Mouse (Mus musculus) stomach, embryonic 15.5 days (tissue): ENCODE measurements around the gene Klhl7. TPM values are rescaled to one million over a fixed set of nuclear protein-coding genes. Genes with fewer than 3 reads are reported as not detected.

ENCODE experiments used
- ATAC-seq: fragments of 200-750 bp; cut with Nextera tagmentation; 2 replicates; pipeline ENCODE4 v1.8.0; 2017; ENCODE audit warnings: low read depth, moderate number of reproducible peaks, moderate TSS enrichment; ENCODE audit not compliant: insufficient read depth, low FRiP score
- H3K27ac ChIP-seq: fragments of 300-500 bp; sonication (generic); 2 replicates; pipeline ENCODE4 v1.5.1; 2015; ENCODE audit warnings: mild to moderate bottlenecking, inconsistent platforms
- H3K27me3 ChIP-seq: fragments of 300-500 bp; sonication (generic); replicated peaks from 2 replicates; pipeline ENCODE4 v1.6.1; 2015; ENCODE audit warnings: inconsistent platforms
- H3K36me3 ChIP-seq: fragments of 300-500 bp; sonication (generic); 2 replicates; pipeline ENCODE4 v1.6.1; 2015; ENCODE audit warnings: inconsistent platforms
- H3K4me1 ChIP-seq: fragments of 300-500 bp; sonication (generic); 2 replicates; pipeline ENCODE4 v1.6.1; 2015; ENCODE audit warnings: inconsistent platforms
- H3K4me2 ChIP-seq: fragments of 300-500 bp; sonication (generic); 2 replicates; pipeline ENCODE4 v1.6.1; 2015; ENCODE audit warnings: mild to moderate bottlenecking, inconsistent platforms
- H3K4me3 ChIP-seq: fragments of 300-500 bp; sonication (generic); replicated peaks from 2 replicates; pipeline ENCODE4 v1.5.1; 2015; ENCODE audit warnings: inconsistent platforms
- H3K9ac ChIP-seq: fragments of 300-500 bp; sonication (generic); 2 replicates; pipeline ENCODE4 v1.6.1; 2015; ENCODE audit warnings: inconsistent platforms
- H3K9me3 ChIP-seq: fragments of 300-500 bp; sonication (generic); 2 replicates; pipeline ENCODE4 v1.6.1; 2016; ENCODE audit warnings: inconsistent platforms
- WGBS: fragments of 180-500 bp; shearing (Covaris S2); methylation state at CpG from one replicate; pipeline ENCODE4 v1.1.7; 2015; 5-methylcytosine and 5-hydroxymethylcytosine counted together
- polyA plus RNA-seq: library from polyadenylated mRNA; unstranded; fragments of >200 nt; fragmentation: Nextera tagmentation; extraction: Ambion mirVana; gene quantifications from 2 replicates; pipeline ENCODE4 v1.2.1, GENCODE M21; 2015

The Klhl7 gene
- polyA plus RNA-seq: 47.3 and 47.6 TPM in 2 replicates

- Histone ChIP-seq H3K9ac (peak within 1 kb of the TSS; percentile 59), H3K4me3 (peak within 1 kb of the TSS; percentile 62), H3K4me1 (no peaks in the 10 kb centered on the region), H3K4me2 (peak within 1 kb of the TSS; percentile 66), H3K27me3 (no peaks in the 10 kb centered on the region), H3K9me3 (no peaks in the 10 kb centered on the region), H3K27ac (peak within 1 kb of the TSS; percentile 91), H3K36me3 (no peaks in the 10 kb centered on the region)
- 2% methylated on average over 47 of the region's 47 CpGs for WGBS
- peak; percentile 95 for ATAC-seq
Measured at GRCm38 (mm10) chr5:24100106-24100809, at the start of gene Klhl7. Gene Klhl7 (plus strand): TSS chr5:24100605.

- no peak overlapping the region for H3K9ac ChIP-seq
- ATAC-seq: no peak
- H3K4me1 ChIP-seq: peaks cover 12% of the 10 kb centered on the region
- H3K4me2 ChIP-seq: 0 out of 2 replicates have a peak overlapping the region, but pooled peaks have one; percentile 5
- H3K4me3 ChIP-seq: no peak overlapping the region
- no peaks in the 10 kb centered on the region for H3K27me3 ChIP-seq
- H3K36me3 ChIP-seq: no peaks in the 10 kb centered on the region
- no peak overlapping the region for H3K27ac ChIP-seq
- peaks cover 6% of the 10 kb centered on the region; the same call in 1 of the 2 replicates for H3K9me3 ChIP-seq
- WGBS: 60% methylated on average over 16 of the region's 16 CpGs
Measured at GRCm38 (mm10) chr5:24051755-24052675, 48.4 kb upstream of the Klhl7 start.

DNA sequence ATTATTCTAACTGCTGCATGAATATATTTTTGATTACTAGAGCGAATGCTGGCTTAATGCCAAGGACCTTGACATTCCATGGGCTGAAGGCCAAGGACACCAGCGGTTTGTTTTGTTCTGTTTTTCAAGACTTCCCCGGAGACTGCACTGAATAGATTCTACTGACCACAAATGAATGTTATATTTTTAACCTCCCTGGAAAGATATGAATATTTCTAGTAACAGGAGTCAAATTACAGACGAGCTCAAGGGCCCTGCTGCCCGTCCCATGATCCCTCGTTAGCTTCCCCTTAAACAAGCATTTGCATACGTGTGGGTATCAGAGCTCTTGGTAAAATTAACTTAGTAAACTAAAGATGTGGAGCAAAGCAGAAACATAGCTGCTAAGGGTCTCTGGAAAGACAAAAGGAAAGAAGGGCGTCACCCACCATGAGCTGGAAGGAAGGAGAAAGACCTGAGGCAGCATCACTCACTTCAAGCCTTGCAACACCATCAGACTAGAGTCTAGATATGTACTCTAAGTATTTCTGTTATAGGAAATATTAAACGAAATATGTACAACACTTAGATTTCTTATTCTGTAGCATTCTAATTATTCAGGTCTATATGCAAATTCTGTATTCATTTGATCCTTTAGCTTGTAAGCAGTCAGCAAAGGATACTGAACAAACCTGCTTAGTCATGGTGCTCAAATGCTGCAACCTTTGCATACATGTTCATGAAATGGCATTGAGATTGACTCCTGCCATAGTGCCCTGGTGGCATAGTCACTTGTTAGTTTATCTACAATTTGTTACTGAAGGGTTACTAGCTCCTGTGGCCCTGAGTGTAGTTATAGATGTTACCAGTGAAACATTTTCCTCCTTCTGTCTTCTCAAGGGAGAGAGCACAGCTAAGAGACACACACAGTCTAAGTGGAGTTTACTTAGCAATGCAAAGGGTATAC is 46.9 kb upstream of the Klhl7 start:
- H3K4me2 ChIP-seq: no peak overlapping the region
- 47% methylated on average over 9 of the region's 9 CpGs for WGBS
- no peaks in the 10 kb centered on the region for H3K36me3 ChIP-seq
- H3K9ac ChIP-seq: no peak overlapping the region
- no peak overlapping the region; the same call in 1 of the 2 replicates for H3K27ac ChIP-seq
- H3K9me3 ChIP-seq: peaks cover 6% of the 10 kb centered on the region; the same call in 1 of the 2 replicates
- no peaks in the 10 kb centered on the region for H3K27me3 ChIP-seq
- peaks cover 8% of the 10 kb centered on the region for H3K4me1 ChIP-seq
- ATAC-seq: no peak
- no peak overlapping the region for H3K4me3 ChIP-seq

DNA sequence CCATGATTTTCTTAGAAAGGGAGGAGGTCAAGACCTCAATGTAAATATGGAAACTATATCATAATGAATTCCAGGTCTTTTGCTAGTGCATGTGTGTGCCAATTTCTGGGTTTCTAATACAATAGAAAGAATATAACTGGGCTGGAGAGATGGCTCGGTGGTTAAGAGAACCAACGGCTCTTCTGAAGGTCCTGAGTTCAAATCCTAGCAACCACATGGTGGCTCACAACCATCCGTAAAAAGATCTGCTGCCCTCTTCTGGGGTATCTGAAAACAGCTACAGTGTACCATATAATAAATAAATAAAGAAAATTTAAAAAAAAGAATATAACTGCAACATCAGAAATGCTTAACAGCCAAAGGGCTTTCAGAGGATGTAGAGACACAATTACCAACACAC is 46.0 kb upstream of the Klhl7 start:
- H3K27ac ChIP-seq: no peak overlapping the region
- H3K4me2 ChIP-seq: no peak overlapping the region
- H3K27me3 ChIP-seq: no peaks in the 10 kb centered on the region
- H3K4me3 ChIP-seq: no peak overlapping the region
- WGBS: 90% methylated on average over 3 of the region's 3 CpGs
- H3K36me3 ChIP-seq: no peaks in the 10 kb centered on the region
- H3K9ac ChIP-seq: no peak overlapping the region
- peaks cover 8% of the 10 kb centered on the region for H3K4me1 ChIP-seq
- peaks cover 6% of the 10 kb centered on the region; the same call in 1 of the 2 replicates for H3K9me3 ChIP-seq
- no peak for ATAC-seq

DNA sequence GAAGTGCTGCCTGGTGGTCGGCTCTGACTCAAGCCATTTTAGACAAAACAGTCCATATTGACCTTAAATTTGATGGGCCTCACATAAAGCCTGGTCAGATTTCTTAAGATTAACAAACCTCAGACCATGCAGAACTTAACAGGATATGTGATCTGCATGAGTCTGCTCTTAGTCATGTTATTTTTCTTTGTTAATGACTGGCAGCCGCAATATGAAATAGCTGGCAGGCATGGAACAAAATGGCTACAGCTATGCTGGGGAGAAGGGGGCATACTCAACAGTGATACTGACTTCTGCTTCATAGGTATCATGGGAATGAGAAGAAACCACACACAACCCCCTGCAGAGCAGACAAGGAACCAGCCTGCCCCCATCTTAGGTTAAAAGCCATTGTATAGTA is 43.5 kb upstream of the Klhl7 start:
- no peaks in the 10 kb centered on the region for H3K27me3 ChIP-seq

DNA sequence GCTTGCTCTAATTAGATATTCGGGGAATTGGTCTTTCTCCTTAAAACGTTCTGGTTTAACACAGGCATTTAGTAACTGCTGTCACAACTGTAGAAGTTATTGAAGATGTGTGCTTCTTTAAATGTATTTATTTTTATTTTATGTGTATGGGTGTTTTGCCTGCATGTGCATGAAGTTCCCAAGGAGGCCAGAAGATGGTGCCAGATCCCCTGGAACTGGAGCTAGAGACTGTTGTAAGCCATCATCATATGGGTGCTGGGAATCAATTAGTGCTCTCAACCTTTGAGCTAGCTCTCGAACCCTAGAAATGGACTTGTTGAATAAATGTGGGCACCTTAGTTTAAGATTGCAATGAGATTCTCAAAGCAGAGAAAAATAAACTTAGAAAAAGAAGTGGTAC is 42.8 kb upstream of the Klhl7 start:
- no peaks in the 10 kb centered on the region for H3K27me3 ChIP-seq
- H3K4me2 ChIP-seq: no peak overlapping the region
- no peaks in the 10 kb centered on the region for H3K36me3 ChIP-seq
- WGBS: 76% methylated on average over 3 of the region's 3 CpGs
- peaks cover 6% of the 10 kb centered on the region; the same call in 1 of the 2 replicates for H3K9me3 ChIP-seq
- no peak overlapping the region for H3K4me3 ChIP-seq
- no peak overlapping the region for H3K27ac ChIP-seq
- no peak overlapping the region for H3K9ac ChIP-seq
- no peak for ATAC-seq
- H3K4me1 ChIP-seq: peaks cover 5% of the 10 kb centered on the region

More for the DNA sequence above, 43.5 kb upstream of the Klhl7 start:
- H3K9ac ChIP-seq: no peak overlapping the region
- H3K4me3 ChIP-seq: no peak overlapping the region
- no peak overlapping the region for H3K4me2 ChIP-seq
- no peak for ATAC-seq
- WGBS: 78% methylated on average over 2 of the region's 2 CpGs
- H3K9me3 ChIP-seq: peaks cover 6% of the 10 kb centered on the region; the same call in 1 of the 2 replicates
- H3K36me3 ChIP-seq: no peaks in the 10 kb centered on the region
- no peak overlapping the region for H3K27ac ChIP-seq
- H3K4me1 ChIP-seq: peaks cover 8% of the 10 kb centered on the region

GRCm38 (mm10) chr5:24060949-24061348 is 39.5 kb upstream of the Klhl7 start:
- H3K4me1 ChIP-seq: no peaks in the 10 kb centered on the region
- no peak overlapping the region for H3K4me2 ChIP-seq
- no peak overlapping the region for H3K27ac ChIP-seq
- H3K4me3 ChIP-seq: no peak overlapping the region
- H3K9me3 ChIP-seq: no peaks in the 10 kb centered on the region
- H3K9ac ChIP-seq: no peak overlapping the region
- WGBS: 50% methylated on average over 3 of the region's 3 CpGs
- no peak for ATAC-seq
- no peaks in the 10 kb centered on the region for H3K36me3 ChIP-seq
- H3K27me3 ChIP-seq: no peaks in the 10 kb centered on the region

- Histone ChIP-seq H3K4me2 (no peak overlapping the region), H3K4me3 (no peak overlapping the region), H3K4me1 (no peaks in the 10 kb centered on the region), H3K9ac (no peak overlapping the region), H3K9me3 (no peaks in the 10 kb centered on the region), H3K27ac (no peak overlapping the region), H3K36me3 (no peaks in the 10 kb centered on the region), H3K27me3 (no peaks in the 10 kb centered on the region)
- WGBS: 81% methylated on average over 6 of the region's 6 CpGs
- ATAC-seq: no peak
Measured at GRCm38 (mm10) chr5:24063034-24063433, 37.4 kb upstream of the Klhl7 start.

DNA sequence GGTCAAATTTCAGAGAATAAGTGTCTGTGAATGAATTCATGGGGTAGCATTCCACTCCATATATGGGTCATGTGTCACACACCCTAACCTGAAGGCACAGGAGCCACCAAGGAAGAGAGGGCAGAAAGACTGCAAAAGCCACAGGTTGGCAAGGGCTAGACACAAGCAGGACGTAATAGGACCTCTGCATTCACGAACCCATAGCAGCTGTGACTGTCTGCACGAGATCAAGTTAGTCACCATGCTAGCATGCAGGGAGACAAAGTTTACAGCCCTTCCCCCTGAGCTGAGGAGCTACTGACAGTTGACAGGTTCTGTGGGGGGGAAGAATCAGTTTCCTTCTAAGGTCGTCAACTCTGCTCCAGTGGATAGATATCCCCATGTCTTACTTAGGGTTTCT is 36.9 kb upstream of the Klhl7 start:
- no peak overlapping the region for H3K9ac ChIP-seq
- 71% methylated on average over 4 of the region's 4 CpGs for WGBS

GRCm38 (mm10) chr5:24068955-24069354 is 31.4 kb upstream of the Klhl7 start:
- Histone ChIP-seq H3K27me3 (no peaks in the 10 kb centered on the region), H3K4me3 (no peak overlapping the region), H3K4me2 (no peak overlapping the region), H3K27ac (no peak overlapping the region), H3K9me3 (no peaks in the 10 kb centered on the region), H3K4me1 (no peaks in the 10 kb centered on the region), H3K36me3 (no peaks in the 10 kb centered on the region), H3K9ac (no peak overlapping the region)
- 73% methylated on average over 6 of the region's 6 CpGs for WGBS
- no peak for ATAC-seq

More for the DNA sequence above, 36.9 kb upstream of the Klhl7 start:
- no peaks in the 10 kb centered on the region for H3K36me3 ChIP-seq
- no peak overlapping the region for H3K27ac ChIP-seq
- H3K4me2 ChIP-seq: no peak overlapping the region
- H3K9me3 ChIP-seq: no peaks in the 10 kb centered on the region
- no peak overlapping the region for H3K4me3 ChIP-seq
- no peaks in the 10 kb centered on the region for H3K27me3 ChIP-seq
- ATAC-seq: no peak
- no peaks in the 10 kb centered on the region for H3K4me1 ChIP-seq

GRCm38 (mm10) chr5:24072031-24072430 is 28.4 kb upstream of the Klhl7 start:
- Histone ChIP-seq H3K4me3 (no peak overlapping the region), H3K27ac (no peak overlapping the region), H3K9me3 (no peaks in the 10 kb centered on the region), H3K27me3 (no peaks in the 10 kb centered on the region), H3K36me3 (no peaks in the 10 kb centered on the region), H3K9ac (no peak overlapping the region), H3K4me2 (no peak overlapping the region), H3K4me1 (no peaks in the 10 kb centered on the region)
- 80% methylated on average over 6 of the region's 6 CpGs for WGBS
- no peak for ATAC-seq
